Mouse (Mus musculus) lung, embryonic 15.5 days (tissue): ENCODE data around the gene Ces3a. TPM values are rescaled to one million over a fixed set of nuclear protein-coding genes. Genes with fewer than 3 reads are reported as not detected.
"Not testable (repeated sequence)": the region's sequence is repeated elsewhere in the genome, so short reads cannot be mapped to it uniquely, and the experiment has no call there.

ENCODE experiments used
- ATAC-seq: fragments of 200-750 bp; cut with Nextera tagmentation; 2 replicates; pipeline ENCODE4 v1.8.0; 2017; ENCODE audit warnings: moderate number of reproducible peaks, borderline replicate concordance; ENCODE audit not compliant: low FRiP score, low TSS enrichment; ENCODE audit errors: extremely low read depth
- H3K27ac ChIP-seq: fragments of 300-500 bp; sonication (generic); 2 replicates; pipeline ENCODE4 v1.5.1; 2015; ENCODE audit warnings: moderate library complexity, mild to moderate bottlenecking, inconsistent platforms
- H3K27me3 ChIP-seq: fragments of 300-500 bp; sonication (generic); 2 replicates; pipeline ENCODE4 v1.6.1; 2015; ENCODE audit warnings: inconsistent platforms
- H3K36me3 ChIP-seq: fragments of 300-500 bp; sonication (generic); 2 replicates; pipeline ENCODE4 v1.6.1; 2015; ENCODE audit warnings: inconsistent platforms
- H3K4me1 ChIP-seq: fragments of 300-500 bp; sonication (generic); 2 replicates; pipeline ENCODE4 v1.6.1; 2015; ENCODE audit warnings: inconsistent platforms
- H3K4me2 ChIP-seq: fragments of 300-500 bp; sonication (generic); 2 replicates; pipeline ENCODE4 v1.6.1; 2015; ENCODE audit warnings: inconsistent platforms, mild to moderate bottlenecking, moderate library complexity
- H3K4me3 ChIP-seq: fragments of 300-500 bp; sonication (generic); 2 replicates; pipeline ENCODE4 v1.5.1; 2015; ENCODE audit warnings: mild to moderate bottlenecking, inconsistent platforms
- H3K9ac ChIP-seq: fragments of 300-500 bp; sonication (generic); 2 replicates; pipeline ENCODE4 v1.6.1; 2015; ENCODE audit warnings: inconsistent platforms
- H3K9me3 ChIP-seq: fragments of 300-500 bp; sonication (generic); 2 replicates; pipeline ENCODE4 v1.6.1; 2016; ENCODE audit warnings: inconsistent platforms
- WGBS: fragments of 180-500 bp; shearing (Covaris S2); methylation state at CpG from one replicate; pipeline ENCODE4 v1.1.7; 2015; 5-methylcytosine and 5-hydroxymethylcytosine counted together
- polyA plus RNA-seq: library from polyadenylated mRNA; unstranded; fragments of >200 nt; fragmentation: Nextera tagmentation; extraction: Ambion mirVana; gene quantifications from 2 replicates; pipeline ENCODE4 v1.2.1, GENCODE M21; 2015

Gene Ces3a
- polyA plus RNA-seq, 1 experiment from 2014 or later, result not detected

GRCm38 (mm10) chr8:105103701-105104100 lies 55.3 kb downstream of the Ces3a start:
- not testable (repeated sequence) for H3K27me3 ChIP-seq, H3K4me3 ChIP-seq, H3K4me2 ChIP-seq, H3K9me3 ChIP-seq, H3K4me1 ChIP-seq, H3K27ac ChIP-seq, ATAC-seq, H3K9ac ChIP-seq, H3K36me3 ChIP-seq
- WGBS, result 73% methylated on average over 5 of the region's 5 CpGs

- Histone ChIP-seq H3K36me3 (no peaks in the 10 kb centered on the region), H3K27ac (no peak overlapping the region), H3K9me3 (no peaks in the 10 kb centered on the region), H3K27me3 (no peaks in the 10 kb centered on the region), H3K4me3 (no peak overlapping the region), H3K4me1 (no peaks in the 10 kb centered on the region), H3K9ac (no peak overlapping the region), H3K4me2 (no peak overlapping the region)
- WGBS, result 72% methylated on average over 3 of the region's 3 CpGs
- no peak for ATAC-seq
These were observed 55.8 kb downstream of the Ces3a start for GRCm38 (mm10) chr8:105104220-105104619.

Other genes with a start within 250 kb of the Ces3a start
- 1.2 and 1.4 TPM in 2 replicates for gene Ces2b, start 217.0 kb upstream of the Ces3a start, polyA plus RNA-seq
- not detected in 2 replicates for gene Ces2c, start 201.5 kb upstream of the Ces3a start, polyA plus RNA-seq
- gene Ces2e, start 122.3 kb upstream of the Ces3a start, polyA plus RNA-seq, result 0.15 TPM in 1 of 2 replicates, not detected in the other
- not detected in 2 replicates for gene Ces2f, start 101.2 kb upstream of the Ces3a start, polyA plus RNA-seq
- gene Ces2g, start 86.9 kb upstream of the Ces3a start, polyA plus RNA-seq, result 0.94 and 1.7 TPM in 2 replicates
- not detected in 2 replicates for gene Ces2h, start 47.7 kb upstream of the Ces3a start, polyA plus RNA-seq
- not detected in 2 replicates for gene Ces3b, start 35.2 kb downstream of the Ces3a start, polyA plus RNA-seq
- gene Ces4a, start 83.2 kb downstream of the Ces3a start, polyA plus RNA-seq, result not detected in 2 replicates
- 62.9 and 63.3 TPM in 2 replicates for gene Cbfb, start 122.1 kb downstream of the Ces3a start, polyA plus RNA-seq
- 38.2 and 38.8 TPM in 2 replicates for gene D230025D16Rik, start 176.5 kb downstream of the Ces3a start, polyA plus RNA-seq
- gene B3gnt9, start 206.6 kb downstream of the Ces3a start, polyA plus RNA-seq, result 23.4 and 26.0 TPM in 2 replicates
- gene Tradd, start 216.0 kb downstream of the Ces3a start, polyA plus RNA-seq, result 29.8 and 33.6 TPM in 2 replicates
- gene Fbxl8, start 216.0 kb downstream of the Ces3a start, polyA plus RNA-seq, result 4.8 and 4.9 TPM in 2 replicates
- 0.61 and 0.69 TPM in 2 replicates for gene Hsf4, start 221.2 kb downstream of the Ces3a start, polyA plus RNA-seq
- gene Nol3, start 227.5 kb downstream of the Ces3a start, polyA plus RNA-seq, result 1.5 and 1.7 TPM in 2 replicates
- 9.7 and 10.0 TPM in 2 replicates for gene 4931428F04Rik, start 241.3 kb downstream of the Ces3a start, polyA plus RNA-seq
- gene Exoc3l, start 247.5 kb downstream of the Ces3a start, polyA plus RNA-seq, result 30.3 and 32.9 TPM in 2 replicates
- 76.4 and 77.3 TPM in 2 replicates for gene E2f4, start 249.1 kb downstream of the Ces3a start, polyA plus RNA-seq